Mouse (Mus musculus) embryonic facial prominence, embryonic 12.5 days (tissue): ENCODE data around the gene Zdhhc21. TPM values are rescaled to one million over a fixed set of nuclear protein-coding genes. Genes with fewer than 3 reads are reported as not detected.

ENCODE experiments used
- ATAC-seq: fragments of 200-750 bp; cut with Nextera tagmentation; 2 replicates; pipeline ENCODE4 v1.8.0; 2017; ENCODE audit not compliant: insufficient number of reproducible peaks, insufficient read depth, low FRiP score, low TSS enrichment
- H3K27ac ChIP-seq: fragments of 300-500 bp; sonication (generic); 2 replicates; pipeline ENCODE4 v1.5.1; 2016; ENCODE audit warnings: mild to moderate bottlenecking
- H3K27me3 ChIP-seq: fragments of 300-500 bp; sonication (generic); 2 replicates; pipeline ENCODE4 v1.6.1; 2016; ENCODE audit warnings: mild to moderate bottlenecking, moderate library complexity
- H3K36me3 ChIP-seq: fragments of 300-500 bp; sonication (generic); 2 replicates; pipeline ENCODE4 v1.6.1; 2016; ENCODE audit warnings: mild to moderate bottlenecking
- H3K4me1 ChIP-seq: fragments of 300-500 bp; sonication (generic); 2 replicates; pipeline ENCODE4 v1.6.1; 2016
- H3K4me2 ChIP-seq: fragments of 300-500 bp; sonication (generic); replicated peaks from 2 replicates; pipeline ENCODE4 v1.6.1; 2016; ENCODE audit warnings: mild to moderate bottlenecking, moderate library complexity
- H3K4me3 ChIP-seq: fragments of 300-500 bp; sonication (generic); 2 replicates; pipeline ENCODE4 v1.5.1; 2016; ENCODE audit warnings: mild to moderate bottlenecking
- H3K9ac ChIP-seq: fragments of 300-500 bp; sonication (generic); 2 replicates; pipeline ENCODE4 v1.6.1; 2016; ENCODE audit warnings: mild to moderate bottlenecking, moderate library complexity
- H3K9me3 ChIP-seq: fragments of 300-500 bp; sonication (generic); 2 replicates; pipeline ENCODE4 v1.6.1; 2016; ENCODE audit warnings: mild to moderate bottlenecking, moderate library complexity
- WGBS: fragments of 180-500 bp; shearing (Covaris S2); methylation state at CpG from one replicate; pipeline ENCODE4 v1.1.7; 2016; 5-methylcytosine and 5-hydroxymethylcytosine counted together
- polyA plus RNA-seq: library from polyadenylated mRNA; unstranded; fragments of >200 nt; fragmentation: Nextera tagmentation; extraction: Ambion mirVana; gene quantifications from 2 replicates; pipeline ENCODE4 v1.2.1, GENCODE M21; 2016

Gene Zdhhc21
- polyA plus RNA-seq, 1 experiment from 2014 or later = 14.7 TPM

DNA sequence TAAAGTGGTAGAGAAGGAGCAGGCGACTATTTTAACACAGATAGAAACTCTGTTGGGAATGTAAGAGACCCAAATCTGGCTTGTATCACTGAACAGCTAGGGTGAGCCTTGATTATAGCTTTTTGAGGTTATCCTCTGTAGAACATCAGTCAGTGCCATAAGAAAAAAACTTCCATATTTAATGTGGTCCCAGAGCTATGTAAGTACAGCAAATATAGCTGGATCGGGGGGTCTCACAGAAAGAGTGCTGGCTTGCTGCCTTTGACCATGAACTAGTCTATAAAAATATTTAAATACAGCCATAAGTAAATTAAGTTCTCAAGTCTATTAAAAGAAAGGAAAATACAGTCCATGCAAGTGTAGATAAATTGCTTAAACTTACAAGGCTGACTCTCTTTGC, 20.5 kb upstream of the Zdhhc21 start:
- H3K4me3 ChIP-seq = no peak overlapping the region
- WGBS = 82% methylated on average over 2 of the region's 2 CpGs
- no peak overlapping the region for H3K4me2 ChIP-seq
- H3K27me3 ChIP-seq = no peaks in the 10 kb centered on the region
- no peak overlapping the region for H3K27ac ChIP-seq
- H3K4me1 ChIP-seq = peaks cover 8% of the 10 kb centered on the region
- H3K36me3 ChIP-seq = no peaks in the 10 kb centered on the region
- no peaks in the 10 kb centered on the region for H3K9me3 ChIP-seq
- no peak for ATAC-seq
- no peak overlapping the region for H3K9ac ChIP-seq

DNA sequence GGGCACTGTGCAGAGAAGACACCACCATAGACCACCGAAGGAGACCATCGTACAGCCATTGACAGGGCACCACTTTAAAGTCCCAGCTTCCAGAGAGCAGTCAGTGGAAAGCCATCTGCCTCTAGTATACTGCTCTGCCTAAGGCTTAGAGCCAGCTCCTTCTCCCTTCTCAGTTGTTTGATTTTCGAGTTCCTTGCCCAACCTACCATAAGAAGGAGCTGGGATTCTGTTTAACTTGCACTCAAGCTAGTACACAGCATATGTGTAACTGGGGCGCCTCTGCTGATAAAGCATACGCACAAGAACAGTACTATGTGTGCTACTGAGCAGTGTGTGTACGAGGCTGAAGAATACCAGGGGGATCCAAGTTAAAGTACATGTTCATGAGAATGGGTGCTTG, 19.4 kb upstream of the Zdhhc21 start:
- no peak overlapping the region for H3K4me3 ChIP-seq
- H3K9me3 ChIP-seq = no peaks in the 10 kb centered on the region
- H3K4me2 ChIP-seq = no peak overlapping the region
- no peaks in the 10 kb centered on the region for H3K4me1 ChIP-seq
- WGBS = 80% methylated on average over 6 of the region's 6 CpGs
- no peaks in the 10 kb centered on the region for H3K27me3 ChIP-seq
- ATAC-seq = no peak
- H3K9ac ChIP-seq = no peak overlapping the region
- H3K36me3 ChIP-seq = no peaks in the 10 kb centered on the region
- H3K27ac ChIP-seq = no peak overlapping the region

DNA sequence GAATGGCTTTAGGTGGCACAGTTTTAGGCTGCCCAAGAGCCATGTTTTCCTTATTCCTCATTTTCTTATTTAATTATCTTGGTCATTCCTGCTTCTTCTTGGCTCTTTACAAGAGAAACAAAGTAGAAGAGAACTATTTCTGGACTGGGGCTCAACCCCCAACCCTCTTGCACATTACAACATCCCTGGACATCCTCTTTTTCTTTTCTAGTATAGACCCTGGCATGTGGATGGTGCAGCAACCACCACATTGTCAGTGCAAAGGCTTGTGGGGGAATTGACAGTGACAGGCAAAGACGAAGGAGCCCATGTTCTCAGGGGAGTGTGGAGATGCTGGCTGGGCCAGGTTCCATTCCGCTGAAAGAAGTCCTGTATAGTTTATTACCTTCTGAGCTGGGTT, 16.9 kb upstream of the Zdhhc21 start:
- 79% methylated on average over 2 of the region's 2 CpGs for WGBS
- no peak for ATAC-seq

DNA sequence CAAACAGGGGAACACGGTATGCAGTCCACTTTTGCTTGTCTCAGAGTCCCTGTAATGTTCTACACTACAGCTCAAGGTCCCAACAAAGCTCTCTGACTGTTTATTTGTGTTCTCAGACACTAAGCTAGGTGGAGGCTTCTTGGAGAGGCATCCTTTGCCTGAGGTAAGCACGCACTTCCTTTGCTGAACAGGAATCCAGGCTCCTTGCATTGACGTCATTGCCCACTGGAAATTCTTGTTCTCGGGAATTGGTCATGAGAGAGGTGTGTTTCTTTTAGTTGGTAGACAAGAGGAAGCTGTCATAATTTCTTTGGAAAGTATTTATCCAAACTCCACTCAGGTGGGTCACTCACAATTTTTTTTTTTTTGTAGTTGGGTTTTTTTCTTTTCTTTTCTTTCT, 15.8 kb upstream of the Zdhhc21 start:
- no peak overlapping the region for H3K27ac ChIP-seq
- no peak overlapping the region for H3K9ac ChIP-seq
- no peaks in the 10 kb centered on the region for H3K9me3 ChIP-seq
- H3K4me2 ChIP-seq = no peak overlapping the region
- H3K4me3 ChIP-seq = no peak overlapping the region
- no peaks in the 10 kb centered on the region for H3K36me3 ChIP-seq
- H3K4me1 ChIP-seq = no peaks in the 10 kb centered on the region
- no peaks in the 10 kb centered on the region for H3K27me3 ChIP-seq
- ATAC-seq = no peak
- 56% methylated on average over 4 of the region's 4 CpGs for WGBS

More for the DNA sequence above, 16.9 kb upstream of the Zdhhc21 start:
- Histone ChIP-seq H3K9me3 (no peaks in the 10 kb centered on the region), H3K27me3 (no peaks in the 10 kb centered on the region), H3K9ac (no peak overlapping the region), H3K27ac (no peak overlapping the region), H3K4me3 (no peak overlapping the region), H3K4me2 (no peak overlapping the region), H3K36me3 (no peaks in the 10 kb centered on the region), H3K4me1 (no peaks in the 10 kb centered on the region)

DNA sequence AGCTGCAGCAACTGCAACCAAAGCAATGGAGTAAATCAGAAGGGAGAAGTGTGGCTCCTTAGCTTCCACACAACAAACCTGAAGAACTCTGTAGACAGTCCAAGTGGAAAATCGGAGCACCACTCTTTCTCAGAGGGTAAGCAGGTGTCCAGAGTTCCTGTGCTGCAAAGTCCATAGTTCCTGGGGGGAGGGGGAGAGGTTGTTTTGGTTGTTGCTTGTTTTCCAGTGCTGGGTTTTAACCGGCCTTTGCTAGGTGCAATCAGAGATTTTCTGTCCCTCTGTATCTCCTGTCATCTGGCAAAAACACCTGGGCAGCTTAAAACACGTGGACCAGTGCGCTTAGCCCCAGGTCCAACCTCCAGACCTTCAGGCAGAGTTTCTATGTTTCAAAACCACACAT, 15.0 kb upstream of the Zdhhc21 start:
- no peak for ATAC-seq
- Histone ChIP-seq H3K4me2 (no peak overlapping the region), H3K9ac (no peak overlapping the region), H3K4me1 (no peaks in the 10 kb centered on the region), H3K27me3 (no peaks in the 10 kb centered on the region), H3K36me3 (no peaks in the 10 kb centered on the region), H3K4me3 (no peak overlapping the region), H3K9me3 (no peaks in the 10 kb centered on the region), H3K27ac (no peak overlapping the region)
- 56% methylated on average over 4 of the region's 4 CpGs for WGBS

DNA sequence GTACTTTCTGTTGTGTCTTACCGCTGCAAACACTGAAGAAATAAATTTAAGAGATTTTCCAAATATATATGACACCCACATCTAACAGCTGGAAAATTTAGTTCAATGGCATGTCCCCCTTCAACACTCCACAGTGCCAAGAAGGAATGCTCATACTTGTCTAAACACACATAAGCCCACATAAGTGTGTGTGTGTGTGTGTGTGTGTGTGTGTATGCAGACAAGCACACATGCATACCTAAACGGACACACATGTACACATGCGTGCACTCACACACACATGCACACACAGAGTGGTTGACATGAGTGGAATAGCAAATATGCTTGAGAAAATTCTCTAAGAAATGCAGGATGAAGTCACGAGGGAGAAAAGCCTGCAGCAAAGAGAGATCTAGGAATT, 12.8 kb upstream of the Zdhhc21 start:
- Histone ChIP-seq H3K27ac (no peak overlapping the region), H3K4me3 (no peak overlapping the region), H3K9ac (no peak overlapping the region), H3K36me3 (no peaks in the 10 kb centered on the region), H3K27me3 (no peaks in the 10 kb centered on the region), H3K4me2 (no peak overlapping the region), H3K4me1 (no peaks in the 10 kb centered on the region), H3K9me3 (no peaks in the 10 kb centered on the region)
- no peak for ATAC-seq
- WGBS = 70% methylated on average over 4 of the region's 4 CpGs

DNA sequence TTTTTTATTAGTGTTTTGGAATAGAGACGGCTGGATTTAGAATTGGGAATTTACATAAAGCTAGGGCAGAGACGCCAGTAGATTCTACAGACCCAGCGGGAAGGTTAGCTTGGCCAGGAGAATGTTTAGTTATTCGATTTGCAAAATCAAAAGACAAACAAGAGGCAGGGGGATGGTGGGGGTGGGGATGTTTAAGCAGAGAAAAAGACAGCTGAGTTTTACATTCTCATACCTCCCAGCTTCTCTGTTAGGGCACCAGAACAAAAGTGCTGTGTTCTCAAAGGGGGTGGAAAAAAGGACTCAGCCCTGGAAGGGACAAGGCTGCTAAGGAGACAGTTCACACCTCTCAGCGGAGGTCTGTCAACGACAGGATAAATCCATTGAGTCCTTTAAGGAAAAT, 12.4 kb upstream of the Zdhhc21 start:
- no peak overlapping the region for H3K9ac ChIP-seq
- no peaks in the 10 kb centered on the region for H3K4me1 ChIP-seq
- ATAC-seq = no peak
- H3K4me2 ChIP-seq = no peak overlapping the region
- no peak overlapping the region for H3K4me3 ChIP-seq
- no peaks in the 10 kb centered on the region for H3K27me3 ChIP-seq
- no peaks in the 10 kb centered on the region for H3K9me3 ChIP-seq
- WGBS = 37% methylated on average over 6 of the region's 6 CpGs
- H3K36me3 ChIP-seq = no peaks in the 10 kb centered on the region
- no peak overlapping the region for H3K27ac ChIP-seq

DNA sequence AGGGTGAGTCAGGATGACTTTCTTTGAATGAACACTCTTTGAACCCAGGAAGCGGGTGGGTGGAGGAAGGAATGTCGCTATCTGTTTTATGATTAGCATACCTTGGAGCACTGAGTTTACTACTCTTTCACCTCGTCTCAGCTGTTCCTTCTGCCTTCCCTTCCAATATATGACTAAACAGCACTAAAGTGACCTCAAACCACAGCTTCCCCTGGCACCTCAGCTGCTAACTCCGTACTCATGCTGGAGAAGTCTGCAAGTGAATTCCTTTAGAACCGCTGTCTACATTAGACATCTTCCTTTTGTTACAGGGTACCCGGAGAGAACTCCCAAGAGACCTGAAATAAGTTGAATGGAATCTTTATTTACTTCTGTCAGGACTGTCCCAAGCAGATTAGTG, 11.2 kb upstream of the Zdhhc21 start:
- no peak for ATAC-seq
- H3K9ac ChIP-seq = no peak overlapping the region
- H3K36me3 ChIP-seq = no peaks in the 10 kb centered on the region
- no peak overlapping the region for H3K27ac ChIP-seq
- WGBS = 79% methylated on average over 6 of the region's 6 CpGs
- H3K4me1 ChIP-seq = no peaks in the 10 kb centered on the region
- H3K4me2 ChIP-seq = no peak overlapping the region
- no peaks in the 10 kb centered on the region for H3K9me3 ChIP-seq
- H3K4me3 ChIP-seq = no peak overlapping the region
- no peaks in the 10 kb centered on the region for H3K27me3 ChIP-seq

DNA sequence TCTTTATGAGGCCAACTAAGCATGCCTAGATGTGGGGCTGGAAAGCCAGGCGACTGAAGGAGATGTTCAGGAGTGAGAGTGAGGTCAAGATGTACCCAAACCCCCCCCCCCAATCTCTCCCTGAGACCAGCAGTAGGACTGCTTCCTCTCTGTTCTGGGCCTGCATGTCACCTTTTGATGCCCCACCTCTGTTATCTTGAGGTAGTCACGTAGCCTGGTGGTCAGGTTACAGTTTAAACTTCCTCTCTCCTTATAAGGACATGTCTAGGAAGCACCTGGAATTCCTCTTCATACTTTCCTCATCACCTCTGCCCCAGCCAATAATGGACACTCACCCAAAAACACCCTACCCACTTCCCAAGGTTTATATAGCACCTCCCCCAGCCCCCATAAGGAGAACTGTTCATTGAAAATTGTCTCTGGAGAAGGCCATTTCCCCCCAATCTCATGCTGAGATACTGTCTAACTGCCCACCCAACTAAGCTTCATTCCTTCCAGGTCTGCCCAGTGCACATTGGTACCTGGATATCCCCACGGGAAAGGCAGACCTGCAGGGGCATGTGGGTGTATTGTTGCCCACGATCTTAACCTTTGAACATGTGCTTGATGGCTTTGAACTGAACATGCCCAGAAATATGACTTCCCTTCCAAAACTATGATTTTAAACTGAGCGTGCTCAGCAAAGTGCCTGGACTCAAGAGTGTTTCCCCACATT, 8.1 kb upstream of the Zdhhc21 start:
- Histone ChIP-seq H3K9ac (no peak overlapping the region), H3K4me1 (no peaks in the 10 kb centered on the region), H3K36me3 (no peaks in the 10 kb centered on the region), H3K4me3 (no peak overlapping the region), H3K27ac (no peak overlapping the region), H3K27me3 (no peaks in the 10 kb centered on the region), H3K9me3 (no peaks in the 10 kb centered on the region), H3K4me2 (no peak overlapping the region)
- 86% methylated on average over 5 of the region's 5 CpGs for WGBS
- no peak for ATAC-seq

DNA sequence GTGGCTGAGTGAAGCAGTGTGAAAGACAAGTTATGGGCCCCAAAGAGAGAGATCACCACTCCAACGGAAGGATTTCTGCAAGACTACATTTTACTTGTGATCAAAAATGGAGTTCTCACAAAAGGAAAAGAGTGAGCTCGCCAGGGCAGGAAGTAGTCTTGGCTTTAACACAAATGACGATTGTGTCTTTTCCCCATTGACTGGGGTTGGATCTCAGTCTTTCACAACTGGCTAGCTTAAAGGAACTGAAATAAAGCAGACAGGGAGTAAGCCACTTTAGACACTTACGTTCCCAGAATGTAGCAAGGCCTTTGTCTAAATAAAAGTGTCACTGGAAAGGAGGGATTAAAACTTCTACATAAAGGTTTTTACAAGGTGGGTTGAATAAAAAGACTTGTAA, 7.4 kb upstream of the Zdhhc21 start:
- Histone ChIP-seq H3K9me3 (no peaks in the 10 kb centered on the region), H3K4me2 (no peak overlapping the region), H3K9ac (no peak overlapping the region), H3K27ac (no peak overlapping the region), H3K4me1 (no peaks in the 10 kb centered on the region), H3K27me3 (no peaks in the 10 kb centered on the region), H3K36me3 (no peaks in the 10 kb centered on the region), H3K4me3 (no peak overlapping the region)
- WGBS = 47% methylated on average over 4 of the region's 4 CpGs
- ATAC-seq = no peak

DNA sequence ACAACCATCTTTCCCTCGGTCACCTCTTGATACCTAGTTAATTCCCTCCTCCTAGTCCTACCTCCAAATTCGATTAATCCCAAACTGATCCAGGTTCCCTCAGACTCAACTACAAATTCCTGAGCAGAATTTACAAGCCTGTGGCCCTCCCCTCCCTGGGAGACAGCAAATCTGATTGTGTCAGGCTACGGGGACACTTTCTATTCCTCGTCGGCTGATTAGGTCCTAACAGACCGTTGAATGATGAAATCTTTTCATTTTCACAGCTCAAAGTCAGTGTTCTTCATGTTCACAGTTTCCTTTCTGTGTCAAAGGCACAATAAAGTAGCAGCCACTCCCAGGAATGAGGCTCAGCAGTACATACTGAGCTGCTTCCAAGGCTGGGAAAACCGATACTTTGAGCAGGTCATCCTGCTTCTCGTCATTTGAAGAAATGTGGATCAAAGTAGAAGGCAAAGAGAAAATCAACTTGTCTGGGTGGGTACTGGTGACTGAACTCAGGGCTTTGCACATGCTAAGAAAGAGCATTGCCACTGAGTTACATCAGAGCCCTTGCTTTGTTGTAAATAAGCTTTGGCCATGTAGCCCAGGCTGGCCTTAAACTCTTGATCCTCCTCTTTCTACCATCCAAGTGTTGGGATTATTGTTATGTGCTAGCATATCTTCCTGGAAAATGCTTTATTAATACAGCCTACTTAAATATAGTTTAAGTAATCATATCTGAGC, 5.4 kb upstream of the Zdhhc21 start:
- H3K9me3 ChIP-seq = no peaks in the 10 kb centered on the region
- H3K9ac ChIP-seq = no peak overlapping the region
- no peak for ATAC-seq
- H3K4me3 ChIP-seq = no peak overlapping the region
- H3K36me3 ChIP-seq = no peaks in the 10 kb centered on the region
- 79% methylated on average over 8 of the region's 8 CpGs for WGBS
- no peaks in the 10 kb centered on the region for H3K4me1 ChIP-seq
- H3K27ac ChIP-seq = no peak overlapping the region
- no peak overlapping the region for H3K4me2 ChIP-seq
- H3K27me3 ChIP-seq = no peaks in the 10 kb centered on the region

DNA sequence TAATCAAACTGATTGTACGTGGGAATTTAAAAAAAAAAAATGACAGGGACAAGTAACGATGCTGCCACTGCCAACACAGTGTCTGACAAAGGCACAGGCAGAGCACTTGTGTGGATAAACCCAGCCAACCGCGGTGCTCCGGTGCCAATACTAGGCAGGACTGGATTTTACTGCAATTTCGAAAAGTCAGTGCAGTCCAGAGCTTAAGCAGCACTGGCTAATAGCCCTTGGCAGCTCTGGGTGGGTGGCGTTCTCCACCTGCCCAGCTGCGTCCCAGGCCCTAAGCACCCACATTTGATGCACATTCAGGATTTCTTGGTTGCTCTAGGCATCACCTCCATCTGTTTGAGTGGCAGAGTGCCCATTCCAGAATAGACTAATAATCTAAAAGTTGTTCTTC, 3.6 kb upstream of the Zdhhc21 start:
- peaks cover 4% of the 10 kb centered on the region for H3K4me1 ChIP-seq
- no peak overlapping the region for H3K4me2 ChIP-seq
- H3K27me3 ChIP-seq = no peaks in the 10 kb centered on the region
- H3K4me3 ChIP-seq = no peak overlapping the region
- ATAC-seq = no peak
- 87% methylated on average over 8 of the region's 8 CpGs for WGBS
- H3K36me3 ChIP-seq = no peaks in the 10 kb centered on the region
- no peak overlapping the region for H3K27ac ChIP-seq
- no peaks in the 10 kb centered on the region for H3K9me3 ChIP-seq
- H3K9ac ChIP-seq = no peak overlapping the region
